Mouse (Mus musculus) MEL (cell line): ENCODE results near the gene Chrne. TPM values are rescaled to one million over a fixed set of nuclear protein-coding genes. Genes with fewer than 3 reads are reported as not detected.

ENCODE experiments used
- DNase-seq: peaks from one replicate; pipeline ENCODE4 v3.0.0; 2011; ENCODE audit warnings: low read depth, low spot score
- H3K27ac ChIP-seq: 2 replicates; pipeline ENCODE4 v1.5.1; 2012; ENCODE audit warnings: low read depth, mild to moderate bottlenecking, control low read depth, low read length, moderate library complexity; ENCODE audit not compliant: control insufficient read depth
- H3K27me3 ChIP-seq, 2 experiments: fragments of 150-350 bp in 1 of 2; sonication (generic) in 1 of 2; 2 replicates each; pipeline ENCODE4 v1.6.1; 2012; ENCODE audit warnings: low read length in 2 of 2, mild to moderate bottlenecking in 2 of 2, improper control_type of control experiment in 1 of 2, moderate library complexity in 1 of 2; ENCODE audit not compliant: insufficient read depth in 2 of 2, control insufficient read depth in 1 of 2
- H3K36me3 ChIP-seq, 2 experiments: 2 replicates each; pipeline ENCODE4 v1.6.1; 2012 to 2014; ENCODE audit warnings: low read length in 2 of 2, improper control_type of control experiment in 1 of 2, inconsistent platforms in 1 of 2, mild to moderate bottlenecking in 1 of 2; ENCODE audit not compliant: insufficient read depth in 2 of 2, control insufficient read depth in 1 of 2
- H3K4me1 ChIP-seq, 2 experiments: fragments of 150-350 bp in 1 of 2; sonication (generic) in 1 of 2; 2 replicates each; pipeline ENCODE4 v1.6.1; 2012; ENCODE audit warnings: low read length in 2 of 2, improper control_type of control experiment in 1 of 2, mild to moderate bottlenecking in 1 of 2; ENCODE audit not compliant: insufficient read depth in 2 of 2, control insufficient read depth in 1 of 2
- H3K4me3 ChIP-seq, 2 experiments: fragments of 150-350 bp in 1 of 2; sonication (generic) in 1 of 2; 2 replicates each; pipeline ENCODE4 v1.5.1; 2012; ENCODE audit warnings: low read depth in 2 of 2, low read length in 2 of 2, mild to moderate bottlenecking in 2 of 2, moderate library complexity in 2 of 2, control low read depth in 1 of 2, improper control_type of control experiment in 1 of 2; ENCODE audit not compliant: control insufficient read depth in 1 of 2, insufficient read depth in 1 of 2
- H3K79me2 ChIP-seq: 2 replicates; pipeline ENCODE4 v1.6.1; 2012; ENCODE audit warnings: mild to moderate bottlenecking, low read length, moderate library complexity; ENCODE audit not compliant: control insufficient read depth, poor library complexity, insufficient read depth
- H3K9ac ChIP-seq: 2 replicates; pipeline ENCODE4 v1.6.1; 2012; ENCODE audit warnings: low read depth, mild to moderate bottlenecking, control low read depth, low read length, moderate library complexity; ENCODE audit not compliant: control insufficient read depth, poor library complexity, severe bottlenecking
- H3K9me3 ChIP-seq: fragments of 150-350 bp; sonication (generic); replicated peaks from 2 replicates; pipeline ENCODE4 v1.6.1; 2012; ENCODE audit warnings: mild to moderate bottlenecking, low read length, improper control_type of control experiment, moderate library complexity; ENCODE audit not compliant: insufficient read depth
- CHD2 ChIP-seq: IDR thresholded peaks from 2 replicates; pipeline ENCODE4 v1.6.1; 2011; ENCODE audit warnings: low read length, improper control_type of control experiment
- CTCF ChIP-seq, 3 experiments: IDR thresholded peaks in 2 of 3; conservative IDR thresholded peaks in 1 of 3; 2 replicates each; pipeline ENCODE4 v1.5.1; 2011 to 2012; ENCODE audit warnings: low read length in 3 of 3, low read depth in 2 of 3, mild to moderate bottlenecking in 2 of 3, improper control_type of control experiment in 1 of 3, inconsistent platforms in 1 of 3, mixed read lengths in 1 of 3, moderate library complexity in 1 of 3; ENCODE audit not compliant: control insufficient read depth in 1 of 3, insufficient read depth in 1 of 3, poor library complexity in 1 of 3, severe bottlenecking in 1 of 3
- E2F4 ChIP-seq: IDR thresholded peaks from 2 replicates; pipeline ENCODE4 v1.6.1; 2011; ENCODE audit warnings: low read depth, low read length, improper control_type of control experiment, borderline replicate concordance
- EP300 ChIP-seq, 2 experiments: IDR thresholded peaks; 2 replicates each; pipeline ENCODE4 v1.6.1; 2011; ENCODE audit warnings: improper control_type of control experiment in 2 of 2, low read length in 2 of 2, low read depth in 1 of 2, mild to moderate bottlenecking in 1 of 2
- GATA1 ChIP-seq: IDR thresholded peaks from 2 replicates; pipeline ENCODE4 v1.6.1; 2011; ENCODE audit warnings: low read depth, low read length, improper control_type of control experiment
- MAX ChIP-seq: IDR thresholded peaks from 2 replicates; pipeline ENCODE4 v1.6.1; 2011; ENCODE audit warnings: low read length, improper control_type of control experiment
- MAZ ChIP-seq: IDR thresholded peaks from 2 replicates; pipeline ENCODE4 v1.6.1; 2012; ENCODE audit warnings: low read depth, mild to moderate bottlenecking, inconsistent platforms, low read length, improper control_type of control experiment
- MEF2A ChIP-seq: IDR thresholded peaks from 2 replicates; pipeline ENCODE4 v1.6.1; 2014; ENCODE audit warnings: low read depth, mild to moderate bottlenecking, inconsistent platforms, low read length, improper control_type of control experiment; ENCODE audit not compliant: poor library complexity, insufficient replicate concordance, severe bottlenecking; ENCODE audit errors: extremely low read depth
- MYB ChIP-seq: IDR thresholded peaks from 2 replicates; pipeline ENCODE4 v1.6.1; 2011; ENCODE audit warnings: mild to moderate bottlenecking, low read depth, low read length, improper control_type of control experiment
- MYC ChIP-seq: IDR thresholded peaks from 2 replicates; pipeline ENCODE4 v1.6.1; 2011; ENCODE audit warnings: low read depth, mild to moderate bottlenecking, low read length, improper control_type of control experiment, moderate library complexity
- NELFE ChIP-seq: IDR thresholded peaks from 2 replicates; pipeline ENCODE4 v1.6.1; 2011; ENCODE audit warnings: low read depth, low read length, improper control_type of control experiment
- NRF1 ChIP-seq: IDR thresholded peaks from 2 replicates; pipeline ENCODE4 v1.6.1; 2014; ENCODE audit warnings: low read depth, mild to moderate bottlenecking, inconsistent platforms, low read length, improper control_type of control experiment, moderate library complexity; ENCODE audit not compliant: poor library complexity, insufficient read depth, severe bottlenecking
- POLR2A ChIP-seq, 2 experiments: IDR thresholded peaks; 2 replicates each; pipeline ENCODE4 v1.6.1; 2011 to 2012; ENCODE audit warnings: low read length in 2 of 2, mild to moderate bottlenecking in 2 of 2, control low read depth in 1 of 2, improper control_type of control experiment in 1 of 2, low read depth in 1 of 2, moderate library complexity in 1 of 2; ENCODE audit not compliant: control insufficient read depth in 1 of 2, insufficient read depth in 1 of 2, poor library complexity in 1 of 2
- POLR2AphosphoS2 ChIP-seq: IDR thresholded peaks from 2 replicates; pipeline ENCODE4 v1.6.1; 2011; ENCODE audit warnings: low read length, improper control_type of control experiment
- RAD21 ChIP-seq: IDR thresholded peaks from 2 replicates; pipeline ENCODE4 v1.6.1; 2011; ENCODE audit warnings: mild to moderate bottlenecking, low read depth, low read length, improper control_type of control experiment
- SIN3A ChIP-seq: IDR thresholded peaks from 2 replicates; pipeline ENCODE4 v1.6.1; 2012; ENCODE audit warnings: low read length, improper control_type of control experiment, inconsistent platforms
- TCF12 ChIP-seq: IDR thresholded peaks from 2 replicates; pipeline ENCODE4 v1.6.1; 2014; ENCODE audit warnings: low read depth, mild to moderate bottlenecking, inconsistent platforms, low read length, improper control_type of control experiment, moderate library complexity
- USF1 ChIP-seq: IDR thresholded peaks from 2 replicates; pipeline ENCODE4 v1.6.1; 2014; ENCODE audit warnings: low read depth, mild to moderate bottlenecking, inconsistent platforms, low read length, improper control_type of control experiment, moderate library complexity
- USF2 ChIP-seq, 2 experiments: IDR thresholded peaks; 2 replicates each; pipeline ENCODE4 v1.6.1; 2011 to 2012; ENCODE audit warnings: improper control_type of control experiment in 2 of 2, low read length in 2 of 2, borderline replicate concordance in 1 of 2, inconsistent platforms in 1 of 2, low read depth in 1 of 2, mild to moderate bottlenecking in 1 of 2; ENCODE audit not compliant: insufficient read depth in 1 of 2
- ZKSCAN1 ChIP-seq: IDR thresholded peaks from 2 replicates; pipeline ENCODE4 v1.6.1; 2012; ENCODE audit warnings: low read depth, mild to moderate bottlenecking, inconsistent platforms, low read length, improper control_type of control experiment, moderate library complexity
- polyA plus RNA-seq, 2 experiments: library from polyadenylated mRNA; stranded (reverse) in 1 of 2; unstranded in 1 of 2; fragments of >175 nt in 1 of 2; fragments of >200 nt in 1 of 2; gene quantifications; 2 replicates each; pipeline versions ENCODE4 v1.2.1 to v1.2.4; 2012; ENCODE audit warnings: low replicate concordance in 2 of 2, low read depth in 1 of 2; ENCODE audit not compliant: insufficient read length in 2 of 2, insufficient read depth in 1 of 2, missing spikeins in 1 of 2
- total RNA-seq: library from RNA; depleted of rRNA; stranded (reverse); fragments of 300-350 nt; gene quantifications from 2 replicates; pipeline ENCODE4 v1.2.3, GENCODE M21; 2012

Chrne gene
- total and polyA plus RNA-seq, 3 experiments: 0.33 to 0.54 TPM; not detected in 1

- 0 out of 2 replicates have a peak, but pooled peaks have one; percentile 28 for TF ChIP-seq MYC
- TF ChIP-seq MYB: no peak
- peak; percentile 75 for TF ChIP-seq TCF12
- no peak for TF ChIP-seq USF2 (IDR thresholded peaks at IDR 0.05; ENCODE audit: borderline replicate concordance in 1 of 2, insufficient read depth in 1 of 2, low read depth in 1 of 2, low read length in 2 of 2)
- peak; percentile 76 to 80 for TF ChIP-seq EP300 (IDR thresholded peaks at IDR 0.05; ENCODE audit: low read depth in 1 of 2, low read length in 2 of 2)
- 0 out of 2 replicates have a peak, but pooled peaks have one; percentile 75 for TF ChIP-seq E2F4
- TF ChIP-seq RAD21: no peak
- peak; percentile 48; the same call in 1 of the 2 replicates for TF ChIP-seq MAX
- TF ChIP-seq POLR2A (IDR thresholded peaks at IDR 0.05; ENCODE audit: control insufficient read depth in 1 of 2, insufficient read depth in 1 of 2, low read depth in 1 of 2, low read length in 2 of 2, poor library complexity in 1 of 2): no peak
- TF ChIP-seq MEF2A: no peak
- TF ChIP-seq SIN3A: peak; percentile 49; the same call in 1 of the 2 replicates
- TF ChIP-seq GATA1: peak; percentile 72
- TF ChIP-seq MAZ: no peak
- TF ChIP-seq NELFE: peak; percentile 39; the same call in 1 of the 2 replicates
- no peak for TF ChIP-seq ZKSCAN1
Observed at GRCm38 (mm10) chr11:70637764-70638163, 18.7 kb upstream of the Chrne start (continued).

DNA sequence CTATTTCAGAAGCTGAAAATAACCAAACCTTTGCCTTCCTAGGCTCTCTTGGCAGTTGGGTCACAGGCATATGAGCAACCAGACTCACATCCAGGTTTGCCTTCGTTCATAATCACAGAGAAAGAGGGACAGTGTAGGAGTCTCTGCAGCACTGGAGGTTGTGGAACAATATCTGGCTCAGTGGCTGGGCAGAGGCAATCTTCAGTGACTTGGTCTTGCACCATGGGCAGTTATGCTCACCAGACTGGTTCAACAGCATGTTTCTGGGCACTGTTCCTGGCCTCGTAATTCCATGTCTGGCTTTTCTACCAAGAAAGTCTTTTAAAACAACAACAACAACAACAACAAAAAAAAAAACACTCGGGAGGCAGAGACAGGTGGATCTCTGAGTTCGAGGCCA is 16.6 kb upstream of the Chrne start:
- Histone ChIP-seq H3K9ac (no peak overlapping the region), H3K4me3 (no peak overlapping the region), H3K36me3 (peaks cover 0 to 36% of the 10 kb centered on the region in 2 experiments; a peak in 2 of 4 replicates), H3K27me3 (no peaks in the 10 kb centered on the region), H3K4me1 (peaks cover 14 to 38% of the 10 kb centered on the region in 2 experiments), H3K9me3 (no peaks in the 10 kb centered on the region), H3K27ac (no peak overlapping the region), H3K79me2 (peaks cover 8% of the 10 kb centered on the region; the same call in 1 of the 2 replicates)
- DNase-seq: no peak
- TF ChIP-seq CHD2 (no peak), USF2 (IDR thresholded peaks at IDR 0.05; ENCODE audit: borderline replicate concordance in 1 of 2, insufficient read depth in 1 of 2, low read depth in 1 of 2, low read length in 2 of 2) (no peak), MYC (no peak), POLR2AphosphoS2 (no peak), NRF1 (no peak), TCF12 (no peak), USF1 (no peak), GATA1 (no peak), CTCF (IDR thresholded peaks at IDR 0.05 in 2 of 3, conservative IDR thresholded peaks at IDR 0.05 in 1 of 3; ENCODE audit: control insufficient read depth in 1 of 3, insufficient read depth in 1 of 3, low read depth in 2 of 3, low read length in 3 of 3, poor library complexity in 1 of 3, severe bottlenecking in 1 of 3) (no peak), E2F4 (no peak)
